Mouse (Mus musculus): ENCODE measurements around the gene Ndufa3.
"Not testable (repeated sequence)": the region's sequence is repeated elsewhere in the genome, so short reads cannot be mapped to it uniquely, and the experiment has no call there.

Gene Ndufa3

GRCm38 (mm10) chr7:3617242-3617995 is at the start of gene Ndufa3:
Ndufa3 (plus strand) TSS chr7:3617373.
- peak; percentile 89 for DNase-seq (ENCODE audit: extremely low spot score, low read depth, low spot score)

GRCm38 (mm10) chr7:3569725-3570124 is 47.4 kb upstream of the Ndufa3 start:
- DNase-seq (ENCODE audit: extremely low spot score, low read depth, low spot score): no peak

- not testable (repeated sequence) for DNase-seq (ENCODE audit: extremely low spot score, low read depth, low spot score)
Observed at GRCm38 (mm10) chr7:3570580-3570979, 46.6 kb upstream of the Ndufa3 start.

GRCm38 (mm10) chr7:3571847-3572246 is 45.3 kb upstream of the Ndufa3 start:
- DNase-seq (ENCODE audit: extremely low spot score, low read depth, low spot score): no peak

GRCm38 (mm10) chr7:3574216-3574615 is 43.0 kb upstream of the Ndufa3 start:
- DNase-seq (ENCODE audit: extremely low spot score, low read depth, low spot score): no peak

- no peak for DNase-seq (ENCODE audit: extremely low spot score, low read depth, low spot score)
Observed at GRCm38 (mm10) chr7:3576354-3577124, 40.6 kb upstream of the Ndufa3 start.

GRCm38 (mm10) chr7:3578196-3578595 is 39.0 kb upstream of the Ndufa3 start:
- no peak for DNase-seq (ENCODE audit: extremely low spot score, low read depth, low spot score)

- no peak for DNase-seq (ENCODE audit: extremely low spot score, low read depth, low spot score)
Observed at GRCm38 (mm10) chr7:3578952-3579546, 38.1 kb upstream of the Ndufa3 start.

GRCm38 (mm10) chr7:3580029-3580428 is 37.1 kb upstream of the Ndufa3 start:
- no peak for DNase-seq (ENCODE audit: extremely low spot score, low read depth, low spot score)

- DNase-seq (ENCODE audit: extremely low spot score, low read depth, low spot score): no peak
Observed at GRCm38 (mm10) chr7:3585763-3586162, 31.4 kb upstream of the Ndufa3 start.

GRCm38 (mm10) chr7:3586255-3586654 is 30.9 kb upstream of the Ndufa3 start:
- no peak for DNase-seq (ENCODE audit: extremely low spot score, low read depth, low spot score)

GRCm38 (mm10) chr7:3587292-3587691 is 29.9 kb upstream of the Ndufa3 start:
- no peak for DNase-seq (ENCODE audit: extremely low spot score, low read depth, low spot score)

- no peak for DNase-seq (ENCODE audit: extremely low spot score, low read depth, low spot score)
Observed at GRCm38 (mm10) chr7:3590550-3590949, 26.6 kb upstream of the Ndufa3 start.

GRCm38 (mm10) chr7:3591534-3591933 is 25.6 kb upstream of the Ndufa3 start:
- no peak for DNase-seq (ENCODE audit: extremely low spot score, low read depth, low spot score)

- DNase-seq (ENCODE audit: extremely low spot score, low read depth, low spot score): no peak
Observed at GRCm38 (mm10) chr7:3593855-3594254, 23.3 kb upstream of the Ndufa3 start.

- DNase-seq (ENCODE audit: extremely low spot score, low read depth, low spot score): no peak
Observed at GRCm38 (mm10) chr7:3594686-3595085, 22.5 kb upstream of the Ndufa3 start.

- DNase-seq (ENCODE audit: extremely low spot score, low read depth, low spot score): no peak
Observed at GRCm38 (mm10) chr7:3595146-3595545, 22.0 kb upstream of the Ndufa3 start.

- DNase-seq (ENCODE audit: extremely low spot score, low read depth, low spot score): not testable (repeated sequence)
Observed at GRCm38 (mm10) chr7:3597755-3598154, 19.4 kb upstream of the Ndufa3 start.

GRCm38 (mm10) chr7:3601119-3601518 is 16.1 kb upstream of the Ndufa3 start:
- peak; percentile 69 for DNase-seq (ENCODE audit: extremely low spot score, low read depth, low spot score)

GRCm38 (mm10) chr7:3606798-3607197 is 10.4 kb upstream of the Ndufa3 start:
- DNase-seq (ENCODE audit: extremely low spot score, low read depth, low spot score): no peak

GRCm38 (mm10) chr7:3607391-3607790 is 9.8 kb upstream of the Ndufa3 start:
- no peak for DNase-seq (ENCODE audit: extremely low spot score, low read depth, low spot score)

- no peak for DNase-seq (ENCODE audit: extremely low spot score, low read depth, low spot score)
Observed at GRCm38 (mm10) chr7:3608668-3609067, 8.5 kb upstream of the Ndufa3 start.
